Mouse (Mus musculus): ENCODE measurements at regions not wholly inside any gene's neighbourhood (a gene's known extent, or its start where the extent isn't known, plus 50 kb on each side); places are given as distances from the start of the nearest gene placed in this dataset.

DNA sequence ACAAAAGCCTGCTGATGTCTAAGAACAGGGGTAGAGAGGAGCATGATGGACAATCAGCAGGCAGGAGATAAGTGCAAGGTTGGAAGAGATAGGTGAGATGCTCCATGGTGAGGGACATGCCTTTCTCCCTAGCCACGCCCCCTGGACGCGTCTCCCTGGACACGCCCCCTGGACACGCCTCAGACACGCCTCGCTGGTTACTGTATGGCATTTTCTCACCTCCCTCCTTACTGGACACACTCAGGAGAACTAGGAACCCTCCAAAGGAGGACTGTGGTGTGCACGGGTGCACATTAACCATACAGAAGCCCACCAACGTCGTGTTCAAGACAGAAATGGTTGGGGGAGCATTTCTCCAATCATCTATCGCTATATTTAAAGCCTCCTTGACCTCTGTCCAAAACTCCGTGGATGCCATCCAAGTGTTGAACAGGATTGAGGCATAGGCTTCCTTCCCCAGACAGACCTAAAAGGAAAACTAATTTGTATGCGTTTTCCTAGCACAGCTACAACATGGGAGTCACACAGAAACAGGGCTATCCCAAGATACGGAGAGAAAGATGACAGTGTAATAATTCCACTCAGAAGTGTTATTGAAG, 168.4 kb upstream of the Fam19a5 start:
- DNase-seq, result no peak

DNA sequence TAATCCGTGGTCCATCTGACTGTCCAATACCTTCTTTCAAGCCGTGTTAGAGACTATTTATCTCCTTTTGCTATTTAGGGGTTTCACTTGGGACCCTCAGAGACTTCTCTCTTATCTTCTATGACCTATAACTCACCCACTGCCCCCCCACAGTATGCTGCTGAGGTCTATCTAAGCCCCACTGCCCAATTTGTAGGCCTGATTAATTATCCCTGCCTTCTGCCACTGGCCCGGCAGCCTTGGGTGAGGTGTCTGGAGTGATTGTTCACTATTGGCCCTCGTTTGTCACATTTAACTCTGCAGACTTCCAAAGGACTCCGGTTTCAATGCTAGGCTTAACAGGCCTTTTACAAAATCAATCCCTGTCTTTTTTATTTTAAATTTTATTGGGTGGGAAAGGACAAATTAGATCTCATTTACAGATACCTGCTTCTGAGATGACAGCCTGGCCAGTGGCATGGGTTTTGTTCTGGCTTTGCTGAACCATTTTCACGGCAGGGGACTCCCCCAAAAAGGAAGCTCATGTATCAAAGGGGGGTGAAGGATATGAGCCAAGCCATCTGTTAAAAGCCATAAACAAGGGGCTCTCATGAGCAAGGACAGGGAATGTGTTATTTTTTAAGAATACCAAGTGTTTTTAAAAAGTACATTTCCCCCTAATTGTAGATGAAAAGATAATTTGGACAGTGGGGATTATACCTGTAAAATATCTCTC, 160.4 kb upstream of the Fam19a5 start:
- no peak for DNase-seq

DNA sequence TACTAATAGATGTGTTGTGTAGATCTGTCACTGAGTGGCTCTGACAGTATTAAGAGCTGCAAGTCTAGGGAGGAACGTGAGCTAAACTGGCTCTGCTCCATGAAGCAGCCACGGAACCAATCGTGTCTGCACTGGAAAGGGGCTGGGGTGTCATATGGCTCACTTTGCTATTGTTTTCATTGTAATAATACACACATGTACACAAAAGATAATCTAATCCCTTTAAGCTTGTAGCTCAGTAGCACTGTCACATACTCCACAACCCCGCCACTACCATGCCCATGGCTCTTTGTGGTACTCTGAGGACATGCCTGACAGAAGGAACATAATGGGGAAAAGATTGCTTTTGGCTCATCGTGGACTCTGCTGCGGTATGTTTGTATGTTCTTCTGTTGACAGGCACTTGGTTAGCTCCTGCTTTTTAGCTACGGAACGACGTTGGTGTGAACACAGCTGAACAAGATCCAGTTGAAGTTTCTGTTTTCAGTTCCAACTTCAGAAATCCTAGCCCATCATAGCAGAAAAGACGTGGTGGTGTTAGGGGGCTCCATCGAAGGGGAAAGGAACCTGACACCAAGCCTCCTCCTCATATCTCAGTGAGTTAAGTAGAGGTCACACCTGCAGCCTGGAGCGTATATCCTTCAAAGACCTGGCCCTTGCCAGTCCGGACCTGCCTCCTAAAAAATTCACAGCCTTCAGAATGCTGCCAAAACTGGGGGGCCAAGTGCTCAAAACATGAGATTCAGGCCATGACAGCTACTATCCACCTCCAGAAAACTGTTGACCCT, 159.6 kb upstream of the Fam19a5 start:
- DNase-seq, result no peak

DNA sequence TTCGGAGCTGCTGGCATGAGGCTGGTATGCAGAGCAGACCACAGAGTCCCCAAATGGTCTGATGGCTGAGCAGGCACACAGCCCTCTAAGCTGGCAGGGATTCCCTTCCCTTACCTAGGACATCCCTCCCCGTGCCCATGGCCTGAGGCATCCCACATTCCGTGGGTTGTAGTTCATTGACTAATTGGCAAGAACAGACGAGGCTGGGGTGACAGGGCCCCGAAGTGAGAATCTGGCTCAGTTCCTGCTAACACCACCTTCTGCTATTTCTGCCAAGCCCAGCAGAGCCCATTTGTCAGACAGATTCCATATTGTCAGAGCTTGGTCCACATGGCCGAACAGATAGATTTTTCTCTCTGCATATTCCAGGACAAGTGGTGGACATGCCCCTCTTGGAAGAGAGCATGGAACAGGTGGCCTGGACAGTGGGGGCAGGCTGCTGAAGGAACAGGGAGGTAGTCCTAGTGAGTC, 157.6 kb upstream of the Fam19a5 start:
- no peak for DNase-seq

DNA sequence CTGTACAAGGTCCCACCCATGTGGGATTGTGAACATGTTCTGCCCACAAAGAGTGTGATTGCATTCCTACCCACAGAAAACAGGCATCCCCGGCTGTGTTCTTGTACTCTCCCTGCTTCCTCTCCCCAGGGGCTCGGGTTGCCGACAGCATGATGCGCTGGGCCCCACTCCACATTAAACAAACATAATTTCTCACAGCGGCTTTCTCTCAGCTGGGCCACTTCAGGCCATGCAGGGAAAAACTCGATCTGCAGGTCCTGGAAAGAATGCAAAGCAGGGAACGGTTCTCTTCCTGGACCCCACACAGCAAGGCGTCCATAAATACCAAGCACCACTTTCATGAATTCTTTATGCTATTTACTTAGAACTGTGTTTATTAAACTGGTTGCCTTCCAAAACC, 152.7 kb upstream of the Fam19a5 start:
- DNase-seq, result peak; percentile 48

DNA sequence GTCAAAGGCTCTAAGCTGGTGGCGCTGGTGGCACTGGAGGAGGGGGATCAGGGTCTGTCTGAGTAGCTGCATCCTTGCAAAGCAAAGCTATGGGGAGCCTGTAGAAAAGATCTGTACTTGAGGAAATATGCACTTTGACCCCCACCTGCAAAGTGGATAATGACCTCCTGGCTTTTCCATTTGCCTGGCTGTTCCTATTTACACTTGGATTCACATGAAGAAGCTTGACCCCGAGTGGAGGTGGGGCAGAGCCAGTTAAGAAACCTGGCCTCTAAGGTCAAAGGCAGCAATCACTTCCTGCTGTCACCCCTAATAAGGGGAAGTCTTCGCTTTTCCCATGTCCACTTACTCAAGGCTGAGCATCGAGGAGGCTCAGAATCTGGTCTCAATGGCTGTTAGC, 145.7 kb upstream of the Fam19a5 start:
- DNase-seq, result no peak

DNA sequence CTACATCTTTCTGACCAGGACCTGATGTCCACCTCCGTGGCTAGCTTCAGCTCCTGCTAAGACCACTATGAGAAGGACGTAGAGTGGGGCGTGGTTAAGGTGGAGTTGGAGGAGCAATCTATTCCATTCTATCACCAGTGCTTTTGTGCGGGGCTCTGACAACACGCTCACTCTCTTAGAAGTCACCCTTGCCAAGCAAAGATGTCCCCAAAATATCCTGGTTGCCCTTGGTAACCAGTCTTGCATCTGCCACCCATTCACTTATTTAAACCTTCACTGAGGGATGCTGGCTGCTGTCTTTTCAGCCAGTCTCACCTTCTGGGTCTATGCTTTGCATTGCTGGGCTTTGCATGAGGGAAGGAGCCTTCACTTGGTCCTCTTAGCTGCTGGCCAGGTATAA, 138.4 kb upstream of the Fam19a5 start:
- no peak for DNase-seq

DNA sequence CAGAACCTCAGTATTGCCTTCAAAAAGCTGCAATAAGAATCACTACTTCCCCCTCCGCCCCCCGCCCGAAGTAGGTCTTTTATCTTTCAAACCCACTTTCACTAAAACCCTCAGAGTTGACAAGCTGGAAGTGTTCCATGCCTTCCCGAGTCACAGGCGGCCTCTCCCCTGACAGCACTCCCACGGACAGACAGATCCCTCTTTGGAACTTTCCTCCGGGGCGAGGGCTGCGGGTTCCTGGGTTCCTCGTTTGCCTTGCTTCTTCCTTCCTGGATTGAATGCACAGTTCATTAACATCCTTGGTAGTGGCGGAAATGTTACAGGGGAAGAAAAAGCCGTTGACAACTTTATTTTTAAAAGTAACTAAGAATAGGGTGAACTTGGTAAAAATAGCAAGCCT, 132.1 kb upstream of the Fam19a5 start:
- DNase-seq, result no peak

DNA sequence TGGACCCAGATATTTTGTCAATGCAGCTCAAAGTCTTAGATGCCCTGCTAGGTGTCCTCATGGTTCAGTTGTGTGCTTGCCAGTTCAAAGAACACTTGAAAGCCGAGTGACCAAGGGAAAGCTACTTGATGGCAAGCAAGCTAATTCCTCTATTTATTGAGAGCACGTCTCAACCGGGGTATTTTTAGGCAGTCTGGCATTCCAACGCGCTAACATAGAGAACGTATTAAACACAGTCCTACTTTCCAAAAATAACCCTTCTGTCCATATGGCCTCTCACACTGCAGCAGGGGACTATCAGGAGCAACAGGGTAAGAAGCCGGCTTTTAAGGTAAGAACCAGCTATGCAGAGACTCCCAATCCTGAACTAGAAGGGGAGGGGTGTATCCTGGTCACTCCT, 128.1 kb upstream of the Fam19a5 start:
- no peak for DNase-seq

DNA sequence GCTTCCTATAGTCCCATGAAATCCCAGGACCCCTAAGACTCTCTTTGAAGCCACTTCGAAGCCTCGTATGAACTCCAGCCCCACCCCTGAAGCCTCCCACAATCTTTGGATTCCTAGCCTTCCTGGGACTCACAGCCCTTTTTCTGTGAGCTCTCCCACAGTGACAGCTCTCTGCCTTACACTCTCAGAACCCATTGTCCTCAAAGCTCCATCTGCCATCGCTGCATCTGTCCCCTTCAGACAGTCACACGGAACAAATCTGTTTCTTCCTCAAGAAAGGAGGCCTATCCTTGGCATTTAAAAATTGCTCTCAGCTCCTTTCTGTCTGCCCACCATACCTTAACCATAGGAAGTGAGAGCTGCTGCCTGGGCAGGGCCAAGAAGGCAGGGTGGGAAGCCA, 122.4 kb upstream of the Fam19a5 start:
- no peak for DNase-seq

DNA sequence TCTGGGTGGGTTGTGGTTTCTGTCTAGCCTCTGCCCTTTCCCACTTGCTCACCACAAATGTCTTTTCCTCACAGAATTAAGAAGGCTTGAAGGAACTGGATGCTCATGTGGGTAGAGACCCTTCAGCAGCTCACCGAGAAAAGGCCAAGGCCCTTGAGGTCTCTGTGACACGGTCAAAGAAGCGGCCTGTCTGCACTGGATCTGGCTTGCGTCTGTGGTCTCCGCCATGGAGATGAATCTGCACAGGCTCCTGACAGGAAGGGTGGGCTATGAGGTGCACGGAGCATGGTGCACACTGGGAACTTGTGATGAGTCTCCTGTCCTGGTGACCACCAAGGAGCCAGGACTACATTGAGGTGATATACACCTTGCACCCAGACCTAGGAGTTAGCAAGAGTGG, 110.8 kb upstream of the Fam19a5 start:
- no peak for DNase-seq

DNA sequence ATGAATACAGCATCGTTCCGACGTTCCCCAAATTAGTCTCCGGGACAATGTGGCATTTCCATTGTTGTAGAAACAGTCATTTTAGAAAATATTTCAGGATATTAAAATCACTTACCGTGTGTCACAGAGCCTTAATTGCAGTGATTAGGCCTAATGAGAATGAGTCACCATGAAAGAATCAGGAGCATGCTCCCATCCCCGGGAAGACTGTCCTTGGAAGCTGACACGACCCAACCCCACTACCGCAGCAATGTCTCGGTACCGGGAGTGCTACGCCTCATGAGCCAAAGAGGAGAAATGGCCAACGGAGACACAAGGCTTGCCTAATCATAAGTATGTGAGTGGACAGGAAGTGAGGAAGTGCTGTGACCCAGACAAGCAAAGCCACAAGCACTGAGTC, 110.2 kb upstream of the Fam19a5 start:
- no peak for DNase-seq

DNA sequence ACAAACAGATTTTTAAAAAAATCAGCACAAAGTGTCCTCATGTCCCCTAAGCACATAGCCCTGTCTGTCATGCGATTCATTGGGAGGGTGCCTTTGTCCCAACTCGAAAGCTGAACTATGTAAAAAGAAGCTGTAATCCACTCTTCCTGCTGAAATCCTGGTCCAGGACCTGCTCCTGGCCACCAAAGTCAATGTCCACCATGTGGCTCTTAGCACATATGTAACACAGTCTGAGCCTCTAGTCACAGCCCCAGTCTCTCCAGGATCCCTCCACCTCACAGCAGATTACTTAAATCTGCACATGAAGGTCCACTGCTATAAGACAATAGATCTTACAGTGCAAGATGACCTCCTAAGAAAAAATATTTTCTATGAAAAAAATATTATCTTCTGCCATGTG, 108.5 kb upstream of the Fam19a5 start:
- no peak for DNase-seq

DNA sequence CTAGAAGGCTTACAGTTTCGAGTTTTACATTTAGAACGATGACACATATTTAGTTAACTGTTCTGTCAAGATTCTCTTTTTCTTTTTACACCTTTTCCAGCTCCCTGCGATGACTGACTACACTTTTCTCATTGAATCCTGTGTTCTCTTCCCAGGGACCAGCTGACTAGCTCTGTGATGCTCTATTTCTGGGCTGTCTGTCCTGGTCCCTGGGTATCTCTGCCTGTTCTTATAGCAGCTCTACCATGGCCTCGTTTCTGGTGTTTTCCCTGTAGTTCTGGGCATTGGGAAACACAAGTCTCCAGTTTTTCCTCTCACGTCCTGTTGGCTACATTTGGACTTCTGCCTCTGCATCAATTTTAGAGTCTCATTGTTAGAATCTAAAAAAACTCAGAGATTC, 106.5 kb upstream of the Fam19a5 start:
- DNase-seq, result no peak

DNA sequence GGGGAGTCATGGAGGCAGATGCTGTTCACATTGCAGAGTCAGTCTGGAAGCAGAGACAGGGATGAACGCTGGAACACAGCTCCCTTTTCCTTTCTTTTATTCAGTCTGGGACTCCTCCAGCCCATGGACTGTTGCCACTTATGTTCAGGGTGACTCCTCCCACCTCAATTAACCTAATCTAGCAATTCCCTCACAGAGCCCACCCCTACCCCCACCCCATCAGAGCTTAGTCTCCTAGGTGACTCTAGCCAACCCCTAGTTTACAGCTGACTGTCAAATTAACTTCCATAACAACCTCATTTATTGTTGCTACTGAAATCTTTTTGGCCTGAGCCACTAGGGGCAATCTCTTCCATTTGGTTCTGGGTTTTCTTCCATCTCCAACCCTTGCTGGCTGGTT, 85.2 kb upstream of the Fam19a5 start:
- no peak for DNase-seq

DNA sequence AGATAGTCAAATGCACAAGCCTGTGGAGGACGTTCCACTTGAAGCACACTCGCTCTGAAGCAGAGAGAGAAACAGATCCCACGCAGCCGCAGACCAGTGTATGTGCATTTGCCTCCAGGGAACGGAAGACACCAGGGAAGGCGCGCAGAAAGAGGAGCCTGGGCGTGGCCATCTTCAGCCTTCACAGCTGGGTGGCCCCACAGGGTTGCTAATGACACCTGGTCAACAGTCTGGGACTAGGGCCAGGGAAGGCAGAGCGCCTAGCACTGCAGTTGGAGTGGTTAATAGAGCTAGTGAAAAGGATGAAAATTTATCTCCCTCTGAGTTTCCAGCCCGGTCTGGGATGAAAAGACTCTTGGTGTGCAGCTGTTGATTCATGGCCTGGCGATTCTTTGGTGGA, 67.9 kb upstream of the Fam19a5 start:
- DNase-seq, result no peak

DNA sequence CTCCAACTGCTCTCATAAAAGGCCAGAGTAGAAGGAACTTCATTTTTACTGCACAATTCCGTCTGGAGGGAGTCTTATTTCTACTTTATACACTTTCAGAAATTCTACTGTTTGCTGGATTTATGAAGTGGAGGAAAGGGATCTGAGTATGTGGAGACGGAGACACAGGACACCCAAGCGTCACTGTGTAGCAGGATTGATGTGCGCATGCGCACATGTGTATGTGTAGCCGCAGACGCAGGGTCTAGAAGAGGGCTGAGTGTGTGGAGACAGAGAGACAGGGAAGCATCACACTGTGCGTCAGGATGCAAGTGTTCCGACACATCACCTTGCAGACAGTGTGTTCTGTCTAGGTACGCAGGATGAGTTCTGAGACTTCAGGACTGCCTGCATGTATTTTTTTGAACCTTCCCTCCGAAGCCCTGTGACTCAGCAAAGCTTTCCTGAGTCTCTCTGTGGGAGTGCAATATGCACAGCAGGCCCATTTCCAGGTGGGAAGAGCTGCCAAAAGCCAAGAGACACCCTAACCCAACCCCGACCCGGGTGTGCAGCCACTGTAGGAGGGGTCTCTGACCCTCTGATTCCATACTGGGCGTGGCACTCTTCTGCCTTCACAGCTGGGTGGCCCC, 67.1 kb upstream of the Fam19a5 start:
- no peak for DNase-seq

DNA sequence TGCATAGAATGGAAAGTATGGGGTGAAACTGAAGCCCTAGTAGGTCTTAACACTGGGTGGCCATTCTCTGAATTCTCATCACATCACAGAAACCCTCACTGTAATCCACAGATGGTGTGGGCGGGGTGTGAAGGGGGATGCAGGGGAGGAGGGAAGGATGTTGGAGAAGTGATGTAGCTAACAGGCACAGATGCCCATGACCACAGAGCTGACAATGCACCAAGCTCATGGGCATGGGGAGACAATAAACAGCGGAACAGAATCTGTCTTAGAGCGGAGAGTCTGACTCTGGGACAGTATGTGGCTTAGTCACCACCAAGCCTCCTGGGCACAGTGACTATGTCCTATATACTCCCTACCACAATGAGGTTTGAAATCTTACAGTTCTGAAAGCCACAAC, 63.3 kb upstream of the Fam19a5 start:
- no peak for DNase-seq
